Mouse (Mus musculus) macrophage (primary cell): Measurements from ENCODE around the gene Zmym1. TPM values are rescaled to one million over a fixed set of nuclear protein-coding genes. Genes with fewer than 3 reads are reported as not detected.

Experiments
- H3K27ac ChIP-seq: fragments of 350-480 bp; formaldehyde crosslinking; 2 replicates; pipeline ENCODE4 v1.9.0; 2021
- H3K36me3 ChIP-seq: fragments of 350-480 bp; formaldehyde crosslinking; 2 replicates; pipeline ENCODE4 v1.9.0; 2021; ENCODE audit errors: inconsistent target
- H3K4me3 ChIP-seq: fragments of 350-480 bp; formaldehyde crosslinking; 2 replicates; pipeline ENCODE4 v1.9.0; 2021; ENCODE audit errors: inconsistent target
- H3K79me2 ChIP-seq: fragments of 350-480 bp; formaldehyde crosslinking; 2 replicates; pipeline ENCODE4 v1.9.0; 2021; ENCODE audit errors: inconsistent target
- WGBS: methylation state at CpG from one replicate; pipeline ENCODE4 v1.1.7; 2026; ENCODE audit warnings: inconsistent platforms; ENCODE audit not compliant: missing documents; 5-methylcytosine and 5-hydroxymethylcytosine counted together
- polyA plus RNA-seq: library from polyadenylated mRNA; stranded (reverse); fragments of 250-400 nt; gene quantifications from 3 replicates; pipeline ENCODE4 v1.2.4, GENCODE M21; 2018; ENCODE audit warnings: inconsistent platforms

Gene Zmym1
- polyA plus RNA-seq, 1 experiment from 2014 or later, result 4.2 TPM

DNA sequence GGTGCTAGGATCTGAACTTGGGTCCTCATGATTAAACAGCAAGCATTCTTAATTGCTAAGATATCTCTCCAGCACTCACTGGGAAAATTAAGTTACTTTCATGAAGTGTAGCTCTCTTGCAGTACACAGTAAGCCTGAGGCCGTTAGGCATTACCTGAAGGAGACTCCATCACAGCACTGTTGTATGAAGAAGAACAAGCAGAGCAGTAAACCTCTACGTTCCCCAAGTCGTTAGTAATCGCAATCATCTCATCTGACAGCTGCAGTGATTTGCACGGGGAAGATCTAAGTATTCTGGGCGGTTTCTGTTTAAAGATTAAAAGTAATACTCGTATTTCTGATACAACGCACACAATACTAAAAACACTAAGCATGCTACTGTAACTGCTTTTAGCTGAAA is 9.8 kb downstream of the Zmym1 start:
- Histone ChIP-seq H3K4me3 (no peak overlapping the region), H3K27ac (no peak overlapping the region), H3K79me2 (no peaks in the 10 kb centered on the region), H3K36me3 (peaks cover 19% of the 10 kb centered on the region)
- 97% methylated on average over 8 of the region's 8 CpGs for WGBS

DNA sequence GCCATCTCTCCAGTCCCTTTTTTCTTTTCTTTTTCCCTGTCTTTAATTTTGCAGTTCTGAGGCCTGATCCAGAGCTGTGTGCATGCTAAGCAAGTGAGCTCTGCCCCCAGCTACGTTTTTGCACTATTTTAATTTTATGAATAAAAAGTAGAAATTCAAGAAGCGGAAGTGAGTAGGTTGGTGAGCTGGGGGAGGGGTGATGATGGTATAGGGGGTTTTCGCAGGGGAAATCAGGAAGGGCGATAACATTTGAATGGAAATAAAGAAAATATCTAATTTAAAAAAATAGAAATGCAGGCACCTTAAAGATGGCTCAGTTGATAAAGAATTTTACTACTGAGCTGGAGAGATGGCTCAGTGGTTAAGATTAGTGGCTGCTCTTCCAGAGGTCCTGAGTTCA is 17.4 kb downstream of the Zmym1 start:
- Histone ChIP-seq H3K27ac (no peak overlapping the region), H3K4me3 (no peak overlapping the region), H3K79me2 (no peaks in the 10 kb centered on the region), H3K36me3 (peaks cover 5% of the 10 kb centered on the region; the same call in 1 of the 2 replicates)
- WGBS, result 56% methylated on average over 3 of the region's 4 CpGs

DNA sequence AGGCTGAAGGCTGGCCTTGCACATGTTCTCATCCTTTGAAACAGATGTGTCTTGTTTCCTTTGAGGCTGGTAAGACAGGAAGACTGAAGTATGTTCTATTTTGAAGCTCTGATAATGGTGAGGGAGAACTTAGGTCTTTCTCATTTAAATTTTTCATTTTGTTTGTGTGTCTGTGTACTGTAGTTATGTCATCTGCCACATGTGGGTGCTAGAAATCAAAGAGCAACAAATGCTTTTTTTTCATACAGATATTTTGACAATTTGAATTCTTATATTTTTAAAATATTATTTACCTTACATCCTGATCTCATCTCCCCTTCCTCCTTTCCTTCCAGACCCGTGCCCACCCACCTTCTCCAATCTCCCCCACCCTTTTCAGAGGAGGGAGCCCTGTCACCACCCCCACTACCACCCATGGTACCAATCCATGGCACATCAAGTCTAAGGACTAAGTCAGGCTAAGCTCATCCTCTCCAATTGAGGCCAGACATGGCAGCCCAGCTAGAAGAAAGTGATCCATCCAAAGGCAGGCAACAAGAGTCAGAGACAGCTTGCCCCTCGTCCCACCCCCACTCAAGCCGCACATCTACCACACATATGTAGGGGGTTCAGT is 21.0 kb downstream of the Zmym1 start:
- WGBS, result 96% methylated on average over 2 of the region's 3 CpGs
- H3K27ac ChIP-seq, result no peak overlapping the region
- peaks cover 38% of the 10 kb centered on the region for H3K36me3 ChIP-seq
- no peak overlapping the region for H3K4me3 ChIP-seq
- H3K79me2 ChIP-seq, result peaks cover 4% of the 10 kb centered on the region; the same call in 1 of the 2 replicates

DNA sequence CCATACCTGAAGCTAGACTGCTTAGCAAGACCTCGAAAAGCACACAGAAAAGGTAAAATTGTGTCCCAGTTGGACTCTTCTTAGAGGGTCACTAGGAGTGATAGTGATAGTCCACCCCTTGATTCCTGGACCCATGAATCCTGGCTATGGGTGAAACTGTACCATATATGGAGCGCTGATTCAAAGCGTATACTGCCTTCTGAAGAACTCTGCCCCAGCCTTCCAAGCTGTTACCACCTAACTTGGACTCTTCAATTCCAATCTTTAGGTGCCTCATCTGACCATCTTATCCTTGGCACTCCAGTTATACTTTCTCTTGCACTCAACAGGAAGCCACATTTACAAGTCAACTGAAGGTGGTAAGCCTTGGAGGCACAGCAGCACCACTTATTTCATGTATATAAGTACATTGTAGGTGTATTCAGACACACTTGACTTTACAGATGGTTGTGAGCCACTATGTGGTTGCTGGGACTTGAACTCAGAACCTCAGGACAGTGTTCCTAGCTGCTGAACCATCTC is 22.1 kb downstream of the Zmym1 start:
- H3K36me3 ChIP-seq, result peaks cover 49% of the 10 kb centered on the region
- no peak overlapping the region for H3K4me3 ChIP-seq
- 90% methylated on average over 3 of the region's 3 CpGs for WGBS
- H3K27ac ChIP-seq, result no peak overlapping the region
- H3K79me2 ChIP-seq, result peaks cover 15% of the 10 kb centered on the region

DNA sequence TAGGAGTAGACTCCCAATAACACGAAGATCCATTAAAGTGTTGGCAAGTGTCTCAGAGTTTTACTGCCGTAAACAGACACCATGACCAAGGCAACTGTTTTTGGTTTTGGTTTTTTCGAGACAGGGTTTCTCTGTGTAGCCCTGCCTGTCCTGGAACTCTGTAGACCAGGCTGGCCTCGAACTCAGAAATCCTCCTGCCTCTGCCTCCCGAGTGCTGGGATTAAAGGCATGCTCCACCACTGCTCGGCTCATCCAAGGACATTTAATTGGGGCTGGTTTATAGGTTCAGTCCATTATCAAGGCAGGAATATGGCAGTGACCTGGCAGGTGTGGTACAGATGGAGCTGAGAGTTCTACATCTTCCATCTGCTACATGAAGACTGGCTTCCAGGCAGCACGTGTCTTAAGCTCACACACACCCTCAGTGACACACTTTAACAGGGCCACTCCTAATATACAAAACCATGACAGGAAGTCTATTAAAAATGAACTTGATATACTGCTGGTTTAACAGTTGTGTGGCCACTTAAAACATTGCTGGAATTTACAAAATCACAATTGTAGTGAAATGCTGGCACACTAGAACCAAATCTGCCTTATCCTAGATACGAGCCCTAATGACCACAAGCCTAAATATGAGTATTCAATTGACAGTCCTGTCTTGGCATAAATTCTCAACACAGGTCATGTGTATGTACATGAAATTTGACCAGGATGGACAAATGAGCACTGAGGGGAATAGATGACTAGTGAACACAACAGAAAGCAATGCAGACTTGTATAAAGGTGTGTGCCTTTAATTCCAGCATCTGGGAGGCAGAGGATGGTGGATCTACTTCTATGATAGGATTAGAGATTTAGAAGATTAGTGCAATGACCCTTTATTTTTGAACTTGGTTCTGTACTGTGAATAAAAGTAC is 22.8 kb downstream of the Zmym1 start:
- no peak overlapping the region for H3K27ac ChIP-seq
- H3K36me3 ChIP-seq, result peaks cover 56% of the 10 kb centered on the region
- H3K79me2 ChIP-seq, result peaks cover 23% of the 10 kb centered on the region
- 93% methylated on average over 7 of the region's 8 CpGs for WGBS
- H3K4me3 ChIP-seq, result no peak overlapping the region

DNA sequence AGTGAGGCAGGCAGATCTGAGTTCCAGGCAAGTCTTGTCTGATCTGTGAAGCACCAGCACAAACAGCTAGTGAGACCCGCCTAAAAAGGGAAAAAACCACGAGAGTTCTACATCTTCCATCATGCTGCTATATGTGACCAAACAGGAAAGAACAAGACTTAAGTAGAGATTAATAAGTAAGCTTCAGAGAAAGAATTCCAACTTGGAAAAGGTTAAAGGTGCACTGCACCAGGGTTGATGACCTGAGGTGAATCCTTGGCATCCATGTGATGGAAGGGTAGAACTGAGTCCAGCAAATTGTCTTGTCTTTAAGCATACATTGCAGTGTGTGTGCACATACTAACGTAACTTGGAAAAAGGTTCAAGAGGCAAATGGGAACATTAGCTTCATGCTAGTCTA is 23.8 kb downstream of the Zmym1 start:
- H3K36me3 ChIP-seq, result peaks cover 65% of the 10 kb centered on the region
- H3K79me2 ChIP-seq, result peaks cover 33% of the 10 kb centered on the region
- H3K4me3 ChIP-seq, result no peak overlapping the region
- 72% methylated on average over 3 of the region's 3 CpGs for WGBS
- no peak overlapping the region for H3K27ac ChIP-seq

DNA sequence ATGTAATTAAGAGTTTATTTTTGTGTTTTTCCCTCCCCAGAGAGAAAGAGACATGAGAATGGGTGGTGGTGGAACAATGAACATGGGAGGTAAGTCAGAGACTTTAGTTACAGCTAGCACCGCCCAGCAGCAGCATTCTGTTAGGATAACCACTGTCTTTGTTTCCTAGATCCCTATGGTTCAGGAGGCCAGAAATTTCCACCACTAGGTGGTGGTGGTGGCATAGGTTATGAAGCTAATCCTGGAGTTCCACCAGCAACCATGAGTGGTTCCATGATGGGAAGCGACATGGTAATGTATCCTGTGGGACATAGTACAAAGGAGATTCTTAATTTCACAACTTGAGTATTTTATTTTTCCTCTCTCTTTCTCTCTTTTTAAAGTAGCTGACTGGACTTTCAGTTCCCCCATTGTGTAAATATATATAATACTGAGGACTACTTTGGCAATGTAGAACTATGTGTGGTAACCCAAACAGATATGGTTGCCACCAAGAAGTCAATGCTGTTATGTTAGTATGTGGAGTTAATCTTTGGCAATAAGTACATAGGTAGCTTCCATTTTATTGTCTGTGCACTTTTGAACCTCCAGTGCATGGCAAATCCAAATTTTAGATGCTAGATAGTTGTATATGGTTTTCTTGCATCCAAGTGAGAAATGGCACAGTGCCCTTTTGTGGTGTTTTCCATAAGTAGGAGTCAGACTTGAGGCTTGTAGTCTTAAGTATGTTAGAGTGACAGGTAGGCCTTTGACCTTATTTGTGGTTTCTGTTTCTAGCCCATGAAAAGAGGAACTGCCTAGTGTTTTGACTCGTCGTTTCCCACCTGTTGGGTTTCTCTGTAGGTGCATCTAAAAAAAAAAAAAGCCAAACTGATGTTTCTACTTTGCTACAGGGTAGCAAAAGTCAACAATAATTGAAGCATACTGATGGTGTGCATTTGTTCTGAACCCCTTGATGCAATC is 33.4 kb downstream of the Zmym1 start:
- Histone ChIP-seq H3K27ac (no peak overlapping the region), H3K79me2 (peaks cover 100% of the 10 kb centered on the region), H3K4me3 (no peak overlapping the region), H3K36me3 (peaks cover 71% of the 10 kb centered on the region)
- WGBS, result 56% methylated on average over 4 of the region's 4 CpGs

DNA sequence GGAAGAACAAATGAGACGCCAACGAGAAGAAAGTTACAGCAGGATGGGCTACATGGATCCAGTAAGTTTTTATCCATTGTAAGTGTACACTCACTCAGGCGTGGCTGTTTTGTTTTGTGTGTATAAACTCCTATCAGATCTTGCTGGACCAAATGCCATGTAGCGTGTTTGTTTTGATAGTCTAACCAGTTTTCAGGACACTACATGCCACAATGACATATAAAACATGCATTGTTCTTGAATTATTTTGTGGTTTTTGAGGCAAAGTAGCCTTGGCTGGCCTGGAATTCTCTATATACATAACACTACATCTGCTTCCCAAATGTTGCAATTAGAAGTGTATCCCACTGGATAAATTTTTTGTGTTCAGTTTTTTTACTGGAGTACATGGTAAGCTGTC is 34.1 kb downstream of the Zmym1 start:
- H3K4me3 ChIP-seq, result no peak overlapping the region
- peaks cover 99% of the 10 kb centered on the region for H3K79me2 ChIP-seq
- H3K27ac ChIP-seq, result no peak overlapping the region
- 82% methylated on average over 3 of the region's 4 CpGs for WGBS
- H3K36me3 ChIP-seq, result peaks cover 64% of the 10 kb centered on the region

DNA sequence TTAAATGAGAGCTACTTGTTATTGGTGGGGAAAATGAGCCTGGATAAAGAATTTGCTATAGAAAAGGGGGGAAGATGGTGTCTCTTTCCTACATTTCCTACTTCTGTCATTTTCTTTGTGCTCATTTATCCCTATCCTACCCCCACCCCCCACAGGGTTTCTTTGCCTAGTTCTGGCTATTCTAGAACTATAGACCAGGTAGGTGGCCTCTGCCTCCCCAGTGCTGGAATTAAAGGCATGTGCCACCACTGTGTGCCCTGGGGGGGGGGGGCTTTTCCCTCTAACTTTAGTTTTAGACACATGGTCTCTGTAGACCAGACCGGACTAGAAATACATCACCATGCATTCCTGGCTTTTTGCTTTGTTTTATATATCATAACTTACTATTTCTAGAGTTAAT is 36.7 kb downstream of the Zmym1 start:
- Histone ChIP-seq H3K36me3 (peaks cover 38% of the 10 kb centered on the region), H3K27ac (no peak overlapping the region), H3K79me2 (peaks cover 73% of the 10 kb centered on the region), H3K4me3 (peak overlapping the region; percentile 90)
- WGBS, result 45% methylated on average over 1 of the region's 1 CpGs

DNA sequence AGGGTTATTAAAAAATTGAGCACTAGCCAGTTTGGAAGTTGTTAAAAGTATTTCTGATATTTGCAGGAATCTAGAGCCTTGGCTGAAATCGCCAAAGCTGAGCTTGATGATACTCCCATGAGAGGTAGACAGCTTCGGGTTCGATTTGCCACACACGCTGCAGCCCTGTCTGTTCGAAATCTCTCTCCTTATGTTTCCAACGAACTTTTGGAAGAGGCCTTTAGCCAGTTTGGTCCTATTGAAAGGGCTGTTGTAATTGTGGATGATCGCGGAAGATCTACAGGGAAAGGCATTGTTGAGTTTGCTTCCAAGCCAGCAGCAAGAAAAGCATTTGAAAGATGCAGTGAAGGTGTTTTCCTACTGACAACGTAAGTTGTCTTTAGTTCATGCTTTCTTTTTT is 37.8 kb downstream of the Zmym1 start:
- 1% methylated on average over 9 of the region's 9 CpGs for WGBS
- H3K27ac ChIP-seq, result no peak overlapping the region
- H3K4me3 ChIP-seq, result peak overlapping the region; percentile 90
- H3K36me3 ChIP-seq, result peaks cover 28% of the 10 kb centered on the region; the same call in 1 of the 2 replicates
- peaks cover 63% of the 10 kb centered on the region for H3K79me2 ChIP-seq

DNA sequence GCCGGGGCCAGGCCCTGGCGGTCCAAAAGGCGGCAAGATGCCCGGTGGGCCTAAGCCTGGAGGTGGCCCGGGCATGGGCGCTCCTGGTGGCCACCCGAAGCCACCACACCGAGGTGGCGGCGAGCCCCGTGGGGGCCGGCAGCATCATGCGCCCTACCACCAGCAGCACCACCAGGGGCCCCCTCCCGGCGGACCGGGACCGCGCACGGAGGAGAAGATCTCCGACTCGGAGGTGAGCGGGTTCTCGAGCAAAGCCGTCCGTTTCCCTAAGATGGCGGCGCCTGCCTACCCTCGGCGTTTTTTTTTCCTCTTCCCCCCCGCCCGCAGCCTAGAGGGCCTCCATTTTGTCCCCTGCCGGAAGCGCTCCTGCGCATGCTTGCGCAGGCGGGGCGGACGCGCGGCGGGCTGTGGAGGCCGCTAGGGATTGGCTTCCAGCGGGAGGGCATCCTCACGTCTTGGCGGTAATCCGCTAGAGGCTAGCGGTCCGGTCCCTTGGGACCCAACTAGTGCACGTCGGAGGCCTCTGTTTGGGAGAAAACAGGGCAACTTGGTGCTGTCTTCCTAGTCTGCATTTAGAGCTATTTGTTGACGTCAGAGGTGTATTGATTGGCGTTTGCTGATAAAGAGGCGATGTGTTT is 38.8 kb downstream of the Zmym1 start:
- H3K79me2 ChIP-seq, result peaks cover 52% of the 10 kb centered on the region
- 2% methylated on average over 53 of the region's 53 CpGs for WGBS
- peaks cover 17% of the 10 kb centered on the region; the same call in 1 of the 2 replicates for H3K36me3 ChIP-seq
- peak overlapping the region; percentile 13; the same call in 1 of the 2 replicates for H3K27ac ChIP-seq
- H3K4me3 ChIP-seq, result peak overlapping the region; percentile 90

DNA sequence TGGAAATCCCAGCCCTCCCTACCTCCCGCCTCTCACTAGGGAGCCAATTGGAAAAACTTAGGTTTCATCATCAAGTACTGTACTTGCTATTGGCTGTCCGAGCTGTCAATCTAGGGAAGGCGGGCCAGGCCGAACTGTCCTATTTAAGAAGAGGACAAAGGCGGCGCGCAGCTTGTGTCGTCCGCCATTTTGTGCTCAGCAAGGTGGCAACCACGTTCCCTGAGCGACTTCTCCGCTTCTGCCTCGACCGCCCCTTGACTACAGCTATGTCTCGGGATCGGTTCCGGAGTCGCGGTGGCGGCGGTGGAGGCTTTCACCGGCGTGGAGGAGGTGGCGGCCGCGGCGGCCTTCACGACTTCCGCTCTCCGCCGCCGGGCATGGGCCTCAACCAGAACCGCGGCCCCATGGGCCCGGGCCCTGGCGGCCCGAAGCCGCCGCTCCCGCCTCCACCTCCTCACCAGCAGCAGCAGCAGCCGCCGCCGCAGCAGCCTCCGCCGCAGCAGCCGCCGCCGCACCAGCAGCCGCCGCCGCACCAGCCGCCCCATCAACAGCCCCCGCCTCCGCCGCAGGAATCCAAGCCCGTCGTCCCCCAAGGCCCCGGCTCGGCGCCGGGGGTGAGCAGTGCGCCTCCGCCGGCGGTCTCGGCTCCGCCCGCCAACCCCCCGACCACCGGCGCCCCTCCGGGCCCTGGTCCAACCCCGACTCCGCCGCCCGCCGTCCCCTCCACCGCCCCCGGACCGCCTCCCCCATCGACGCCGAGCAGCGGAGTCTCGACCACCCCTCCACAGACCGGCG is 39.6 kb downstream of the Zmym1 start, which contains the start of gene Sfpq:
TSS of gene Sfpq (plus strand) at position 174 of the 795 bp plus-strand sequence.
- H3K36me3 ChIP-seq, result peaks cover 10% of the 10 kb centered on the region; the same call in 1 of the 2 replicates
- under 1% methylated on average over 63 of the region's 87 CpGs for WGBS
- peak within 1 kb of the TSS; percentile 41 for H3K27ac ChIP-seq
- peaks cover 44% of the 10 kb centered on the region for H3K79me2 ChIP-seq
- peak within 1 kb of the TSS; percentile 90 for H3K4me3 ChIP-seq
